Mouse (Mus musculus) mouse trophoblast stem cell (cell line): Measurements from ENCODE around the gene Ssbp3.

ENCODE experiments used
- in situ Hi-C, 2 experiments: fragments of 300-500 bp; cut with MseI, MboI; formaldehyde crosslinking; loops; 2 replicates in 1 of 2; 3 replicates in 1 of 2; pipeline ENCODE4 v1.15.1; 2025

Gene Ssbp3

DNA sequence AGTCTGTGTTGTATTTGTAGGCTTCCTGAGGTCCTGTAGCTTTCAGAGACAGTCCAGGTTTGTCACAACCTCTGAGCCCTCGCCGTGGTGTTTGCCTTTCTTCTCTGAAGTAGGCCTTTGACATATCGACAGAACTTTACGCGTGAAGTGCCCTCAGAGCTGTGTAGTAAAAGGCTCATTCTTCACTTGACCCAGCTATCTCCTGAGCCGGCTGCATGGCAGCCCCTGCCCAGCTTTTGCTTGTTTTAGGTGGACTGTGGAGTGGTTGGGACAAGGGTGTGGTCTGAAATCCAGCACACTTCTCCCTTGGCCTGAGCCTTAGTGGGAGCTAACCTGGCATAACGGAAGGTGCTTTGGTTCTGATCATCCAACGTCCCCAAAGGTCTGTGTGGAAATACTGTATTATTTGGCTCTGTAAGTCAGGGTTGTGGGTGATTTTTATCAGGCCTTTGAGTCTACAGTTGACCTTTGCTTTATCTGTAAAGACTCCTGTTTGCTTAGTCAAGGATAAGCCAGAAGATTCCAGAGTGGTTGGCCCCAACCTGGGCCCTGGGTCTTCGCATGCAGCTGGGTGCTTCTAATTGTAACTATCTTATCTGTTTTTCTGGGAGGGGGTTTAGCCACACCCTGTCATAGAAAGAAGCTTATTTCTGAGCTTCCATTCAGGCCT is 23.4 kb downstream of the Ssbp3 start:
- in situ Hi-C loops, result no loop called here

DNA sequence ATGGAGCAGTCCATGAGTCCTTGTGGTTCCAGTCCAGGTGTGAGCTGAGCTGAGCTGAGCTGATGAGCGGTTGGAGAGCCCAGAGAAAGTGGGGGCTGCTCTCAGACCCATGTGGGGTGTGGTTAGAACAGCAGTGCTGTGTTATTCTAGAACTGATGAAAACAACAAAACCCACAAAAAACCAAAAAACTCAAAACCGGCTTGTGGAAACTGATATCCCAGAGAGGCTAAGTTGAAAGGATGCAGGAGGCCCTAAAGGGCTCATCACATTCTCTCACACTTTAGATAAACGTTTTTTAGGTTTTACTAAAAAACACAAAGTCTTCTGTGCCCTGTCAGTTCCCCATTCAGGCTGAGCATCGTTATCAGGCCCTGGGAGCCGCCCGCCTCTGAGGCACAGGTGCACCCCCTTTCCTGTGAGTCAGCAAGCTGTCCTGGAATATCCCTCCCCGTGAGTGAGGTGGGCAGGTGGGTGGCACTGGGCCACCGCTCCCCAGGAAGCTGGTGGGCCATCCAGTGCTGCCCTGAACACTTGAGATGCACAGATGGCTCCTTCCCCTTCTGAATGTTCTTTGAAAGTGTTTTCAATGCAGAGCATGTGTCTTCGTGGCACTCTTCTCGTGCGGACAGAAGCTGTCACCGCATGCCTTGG is 24.6 kb downstream of the Ssbp3 start:
- in situ Hi-C loops, result no loop called here

DNA sequence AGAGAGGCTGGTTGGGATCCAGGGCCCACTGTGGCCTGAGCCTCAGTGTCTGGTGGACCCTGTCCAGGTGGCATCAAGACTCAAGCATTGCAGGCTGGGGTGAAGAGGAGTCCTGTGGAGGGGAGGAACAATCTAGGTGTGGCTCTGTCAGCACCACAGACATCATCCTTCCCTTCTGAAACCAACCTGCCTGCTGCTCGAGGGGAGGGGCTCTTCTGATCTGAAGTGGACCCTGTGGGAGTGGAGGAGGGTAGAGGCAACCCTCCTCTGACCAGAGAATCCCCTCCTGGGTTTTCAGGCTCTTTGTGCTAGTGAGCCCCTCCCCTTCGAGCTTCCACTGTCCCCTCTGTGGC is 25.1 kb downstream of the Ssbp3 start:
- in situ Hi-C loops, result no loop called here

DNA sequence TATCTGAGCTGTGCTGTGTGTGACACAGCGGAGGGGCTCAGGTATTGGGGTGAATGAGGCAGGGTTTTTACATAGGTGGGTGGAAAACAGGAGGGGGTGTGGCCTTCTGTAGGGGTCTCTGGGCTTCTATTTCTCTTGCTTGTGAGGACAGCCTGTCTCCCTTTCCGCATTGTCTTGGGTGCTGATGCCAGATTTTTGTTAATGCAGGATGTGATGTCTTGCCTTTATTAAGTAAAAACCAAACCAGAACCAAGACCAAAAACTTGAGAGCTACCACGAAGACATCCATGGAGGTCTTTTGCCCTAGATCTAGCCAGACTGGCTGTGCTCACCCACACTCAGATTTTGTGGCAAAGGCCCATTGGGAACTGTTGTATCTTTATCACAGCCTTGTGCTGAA is 25.5 kb downstream of the Ssbp3 start:
- in situ Hi-C loops, result no loop called here

DNA sequence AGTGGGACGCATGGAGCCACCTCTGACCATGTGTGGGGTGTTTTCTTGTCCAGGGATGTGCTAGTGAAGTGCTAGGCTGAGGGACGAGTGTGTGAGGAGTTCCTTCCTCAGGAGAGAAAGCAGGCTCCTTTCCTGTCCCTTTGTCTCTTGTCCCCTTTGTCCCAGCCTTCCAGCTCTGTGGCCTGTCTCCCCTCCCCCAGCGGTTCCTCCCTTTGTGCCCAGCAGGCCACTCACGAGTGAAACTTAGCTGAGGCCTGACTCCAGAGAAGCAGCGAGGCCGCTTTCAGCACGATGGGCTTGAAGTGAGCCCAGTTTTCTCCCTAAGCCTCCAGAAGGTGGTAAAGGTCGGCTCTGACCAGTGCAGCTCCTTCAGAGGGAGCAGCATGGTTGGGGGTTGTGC is 26.2 kb downstream of the Ssbp3 start:
- in situ Hi-C loops, result no loop called here

DNA sequence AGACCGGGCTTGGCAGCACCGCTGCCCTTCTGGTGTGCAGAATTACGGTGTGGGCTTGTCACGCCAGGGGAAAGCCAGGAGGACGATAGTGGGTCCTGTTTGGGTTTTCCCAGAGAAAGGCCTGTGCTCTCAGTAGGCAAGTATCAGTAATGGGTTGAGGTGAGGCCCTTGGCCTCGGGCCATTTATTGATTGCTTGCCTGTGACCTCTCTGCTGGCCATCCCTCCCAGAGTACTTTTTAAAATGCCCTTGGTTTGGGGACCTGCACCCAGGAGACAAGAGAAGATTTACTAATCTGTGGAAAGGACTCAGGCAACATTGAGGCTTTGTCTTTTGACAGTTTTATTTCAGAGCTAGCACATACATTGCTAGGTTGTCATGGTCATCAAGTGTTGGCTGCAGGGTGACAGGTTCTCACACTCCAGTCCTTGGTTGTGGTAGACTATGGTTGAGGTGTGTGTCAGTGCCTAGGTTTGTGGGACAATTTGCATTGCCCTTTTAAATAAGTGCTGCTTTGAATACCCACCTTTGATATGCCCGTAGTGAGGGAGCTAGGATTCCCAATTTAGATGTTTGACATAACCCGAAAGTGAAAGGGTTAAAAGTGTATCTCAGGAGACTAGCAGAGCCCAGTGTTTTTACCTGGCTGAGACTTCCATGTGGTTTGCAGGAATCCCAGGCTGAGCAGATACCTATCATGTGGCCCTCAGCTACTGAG is 28.2 kb downstream of the Ssbp3 start:
- in situ Hi-C loops, result no loop called here

DNA sequence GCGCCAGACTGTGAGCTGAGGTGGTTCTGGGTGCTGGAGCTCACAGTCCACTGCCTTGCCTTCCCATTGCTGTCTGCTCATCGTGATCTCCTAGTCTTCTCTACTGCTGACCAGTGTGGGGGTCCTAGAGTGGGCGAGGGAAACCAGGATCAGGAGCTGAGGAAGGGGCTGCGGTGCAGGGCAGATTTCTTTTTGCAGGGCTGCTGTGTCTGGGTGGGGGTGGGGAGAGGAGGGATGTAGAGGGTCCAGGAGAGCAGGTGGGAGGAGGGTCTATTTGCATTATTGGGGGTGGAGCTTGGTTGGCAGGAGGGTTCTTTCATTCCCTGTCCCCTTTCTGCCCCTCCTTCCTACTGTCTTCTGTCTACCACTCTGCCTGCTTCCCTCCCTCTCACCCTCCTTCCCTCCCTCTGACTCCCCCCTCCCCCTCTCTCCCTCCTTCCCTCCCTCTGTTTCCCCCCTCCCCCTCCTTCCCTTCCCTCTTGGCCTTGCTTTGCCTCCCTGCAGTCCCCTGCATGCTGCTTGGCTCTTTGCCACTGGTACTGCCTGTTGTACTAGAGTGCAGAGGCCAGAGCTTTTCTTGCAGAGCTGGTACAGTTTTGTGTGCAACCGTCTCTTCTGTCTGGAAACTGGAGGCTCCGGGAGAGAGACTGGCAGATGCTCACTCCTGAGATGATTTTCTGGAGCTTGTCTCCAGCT is 28.9 kb downstream of the Ssbp3 start:
- in situ Hi-C loops, result no loop called here

DNA sequence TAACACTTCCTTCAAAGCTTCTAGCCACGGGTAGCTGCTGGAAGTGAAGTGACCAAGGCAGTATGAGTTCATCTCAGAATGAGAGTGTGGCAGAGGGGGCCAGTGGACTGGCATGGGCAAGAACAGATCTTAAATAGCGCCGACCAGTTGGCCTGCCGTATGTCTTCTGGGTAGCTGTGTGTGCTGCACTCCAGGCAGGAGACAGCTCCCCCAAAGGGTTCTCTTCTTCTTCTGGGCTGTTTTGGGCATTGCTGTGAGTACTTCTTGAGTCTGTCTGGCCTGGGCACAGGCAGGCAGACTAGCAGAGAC is 29.4 kb downstream of the Ssbp3 start:
- in situ Hi-C loops, result no loop called here

DNA sequence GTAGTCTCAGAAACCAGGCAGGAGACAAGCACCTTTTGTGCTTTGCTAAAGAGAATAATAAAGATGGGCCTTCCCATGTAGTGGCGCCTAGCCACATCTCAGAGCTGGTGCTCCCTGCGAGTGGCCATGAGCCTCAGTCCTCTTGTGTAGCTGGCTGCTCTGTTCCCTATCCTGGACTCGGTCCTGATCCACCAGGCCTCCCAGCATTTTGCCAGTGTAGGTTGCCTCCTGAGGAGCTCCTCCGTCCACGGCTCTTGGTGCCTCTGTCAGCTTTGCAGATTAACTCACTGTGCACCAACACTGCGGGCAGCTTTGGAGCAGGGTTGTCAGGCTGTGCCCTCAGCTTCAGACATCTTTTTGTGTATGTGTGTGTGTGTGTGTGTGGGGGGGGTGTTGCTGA is 30.4 kb downstream of the Ssbp3 start:
- in situ Hi-C loops, result no loop called here

DNA sequence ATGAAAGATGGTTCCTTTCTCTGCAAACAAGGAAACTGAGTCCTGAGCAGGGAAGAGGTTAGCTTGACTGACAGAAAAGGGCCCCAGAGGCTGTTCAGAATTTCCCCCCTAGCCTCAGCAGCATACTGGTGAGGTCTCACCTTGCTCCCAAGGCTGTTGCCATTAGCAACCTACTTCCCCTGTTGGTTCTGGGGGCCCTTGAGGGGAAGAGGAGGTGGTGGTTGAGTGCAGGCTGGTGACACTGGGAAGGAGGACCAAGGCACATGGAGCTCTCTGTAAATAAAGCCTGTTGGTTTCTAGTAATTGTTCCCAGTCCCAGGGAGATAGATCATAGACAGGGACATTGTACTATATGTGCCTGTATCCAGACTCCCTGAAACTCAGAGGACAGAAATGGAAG is 31.0 kb downstream of the Ssbp3 start:
- in situ Hi-C loops, result no loop called here

DNA sequence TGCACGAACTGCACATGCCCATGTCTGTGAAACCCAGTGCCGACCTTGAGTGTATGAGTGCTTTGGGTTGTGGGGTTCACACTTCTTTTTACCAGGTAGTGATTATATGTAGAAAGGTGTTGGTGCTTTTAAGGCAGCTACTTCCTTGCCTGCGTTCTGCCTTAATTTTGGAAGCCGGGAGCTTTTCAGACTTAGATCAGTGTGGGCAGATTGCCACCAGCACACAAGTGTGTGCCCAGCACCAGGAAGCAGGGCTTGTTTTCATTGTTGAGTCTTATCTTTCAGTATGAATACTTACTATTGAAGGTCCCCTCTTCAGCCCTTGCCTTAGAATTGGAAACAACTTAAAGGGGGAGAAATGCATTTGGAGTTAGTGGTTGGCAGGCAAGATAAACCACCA is 32.0 kb downstream of the Ssbp3 start:
- in situ Hi-C loops, result no loop called here

DNA sequence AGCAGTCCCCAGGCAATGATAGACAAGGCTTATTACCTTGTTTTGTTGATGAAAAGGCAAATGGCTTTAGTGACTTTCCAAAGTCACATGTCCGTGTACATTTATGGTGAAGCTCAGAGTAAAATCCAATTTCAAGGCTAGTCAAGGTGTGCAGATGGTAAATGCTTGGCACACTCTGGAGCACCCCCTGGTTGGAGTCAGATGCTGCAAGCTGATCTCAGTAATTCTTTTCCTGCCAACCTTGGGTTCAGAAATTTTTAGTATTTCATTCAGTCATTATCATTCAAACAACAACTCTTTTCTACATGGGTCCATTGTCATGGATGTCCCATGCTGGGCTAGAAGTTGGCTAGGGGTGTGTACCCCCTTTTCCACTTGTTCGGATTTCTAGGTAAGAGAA is 33.1 kb downstream of the Ssbp3 start:
- in situ Hi-C loops, result no loop called here

DNA sequence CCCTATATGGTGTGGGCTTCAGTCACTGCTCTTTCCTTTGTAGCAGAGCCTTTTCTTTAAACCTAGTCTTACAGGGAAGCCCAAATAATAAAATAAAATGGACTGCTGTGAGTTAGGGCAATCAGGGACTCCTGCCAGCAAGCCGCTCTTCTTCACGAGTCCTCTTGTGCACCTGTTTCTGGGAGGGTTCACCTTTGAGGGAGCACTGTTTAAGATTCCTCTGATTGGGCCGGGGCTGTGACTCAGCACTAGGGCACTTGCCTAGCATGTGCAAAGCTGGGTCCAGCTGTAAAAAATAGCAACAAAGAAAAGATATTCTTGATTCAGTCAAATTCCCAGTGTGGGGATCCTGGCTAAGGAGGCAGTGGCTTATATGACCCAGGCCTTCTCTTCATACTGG is 34.4 kb downstream of the Ssbp3 start:
- in situ Hi-C loops, result no loop called here

DNA sequence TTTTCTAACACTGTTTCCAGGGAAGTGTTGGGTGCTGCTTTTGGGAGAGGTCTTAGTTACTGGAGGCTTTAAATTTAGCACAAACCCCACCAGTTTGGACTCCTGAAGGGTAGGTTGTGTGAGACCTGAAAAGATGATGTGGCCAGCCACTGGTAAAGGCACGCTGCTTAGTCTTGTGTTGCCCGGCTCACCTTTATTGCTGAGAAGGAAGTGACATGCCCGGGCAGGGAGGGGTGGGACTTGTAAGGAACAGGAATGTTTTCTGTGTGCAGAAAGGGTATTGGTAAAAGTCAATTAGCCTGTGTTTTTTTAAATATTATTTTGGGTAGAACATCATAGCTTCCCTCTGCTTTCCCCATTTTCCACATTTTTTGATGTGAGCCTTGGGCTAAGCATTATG is 37.2 kb downstream of the Ssbp3 start:
- in situ Hi-C loops, result no loop called here

DNA sequence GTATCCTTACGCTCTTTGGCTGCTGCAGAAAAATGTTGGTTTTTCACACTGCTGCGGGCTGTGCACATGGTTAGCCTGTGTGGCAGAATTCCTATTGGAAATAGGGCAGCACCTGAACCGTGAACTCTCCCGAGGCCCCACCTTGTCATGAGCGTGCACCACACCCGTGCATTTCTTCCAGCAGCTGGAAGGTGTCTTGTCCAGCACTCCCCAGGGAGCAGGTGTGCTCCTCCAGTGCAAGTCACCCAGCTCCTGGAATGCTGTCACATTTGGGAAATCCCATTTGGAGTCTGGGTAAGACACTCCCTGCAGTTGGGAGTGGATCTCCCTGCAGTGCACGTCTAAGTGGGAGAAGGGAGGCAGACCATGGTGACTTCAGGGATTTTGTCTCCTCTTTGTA is 38.0 kb downstream of the Ssbp3 start:
- in situ Hi-C loops, result no loop called here

DNA sequence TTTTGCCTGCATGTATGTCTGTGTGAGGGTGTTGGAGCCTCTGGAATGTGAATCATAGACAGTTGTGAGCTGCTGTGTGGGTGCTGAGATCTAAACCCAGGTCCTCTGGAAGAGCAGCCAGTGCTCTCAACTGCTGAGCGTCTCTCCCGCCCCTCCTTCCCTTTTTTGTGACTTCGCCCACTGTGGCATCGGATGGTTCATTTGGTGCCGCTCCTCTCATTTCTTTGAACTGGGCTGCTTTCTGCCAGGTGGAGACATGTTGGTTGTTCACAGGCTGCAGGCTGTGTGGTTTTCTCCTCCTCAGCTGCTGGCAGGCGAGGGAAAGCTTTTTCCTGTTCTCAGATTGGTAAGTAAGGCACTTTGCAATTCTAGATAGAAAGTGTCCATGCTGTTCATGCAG is 38.7 kb downstream of the Ssbp3 start:
- in situ Hi-C loops, result no loop called here

DNA sequence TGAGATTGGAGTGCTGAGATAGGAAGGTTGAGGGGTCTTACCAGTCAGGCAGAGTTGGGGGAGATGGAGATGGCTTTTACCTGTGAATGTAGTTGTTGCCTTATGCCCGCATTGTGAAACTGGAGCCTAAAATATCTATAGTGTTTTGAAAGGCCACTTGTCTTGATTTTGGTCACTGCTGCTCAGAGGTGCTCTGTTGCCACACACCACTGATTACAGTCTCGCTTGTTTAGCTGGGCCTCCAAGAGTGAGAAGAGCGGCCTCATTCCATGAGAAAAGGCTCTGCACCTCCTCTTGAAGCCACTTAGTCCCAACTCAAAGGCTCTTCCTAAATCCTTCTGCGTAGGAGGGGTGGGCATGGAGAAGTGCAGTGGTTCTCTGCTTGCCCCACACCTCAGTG is 40.3 kb downstream of the Ssbp3 start:
- in situ Hi-C loops, result no loop called here

DNA sequence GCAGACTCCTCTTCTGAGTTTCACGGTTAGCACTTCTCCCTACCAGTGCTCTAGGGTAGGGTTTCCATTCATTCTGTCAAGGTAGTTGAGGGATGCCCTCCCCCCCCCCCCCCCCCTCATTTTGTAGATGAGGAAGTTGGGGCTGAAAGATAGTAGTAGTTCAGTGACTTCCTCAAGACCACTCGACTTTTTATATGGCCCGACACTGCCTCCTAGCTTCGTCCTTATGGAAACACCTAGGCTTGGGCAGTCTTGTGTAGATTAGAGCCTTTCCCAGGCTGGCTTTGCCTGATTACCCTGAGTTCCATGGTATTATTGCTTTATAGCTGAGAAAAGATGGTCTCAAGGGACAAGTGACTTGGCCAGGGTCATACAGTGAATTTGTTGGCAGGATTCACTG is 41.0 kb downstream of the Ssbp3 start:
- in situ Hi-C loops, result no loop called here

DNA sequence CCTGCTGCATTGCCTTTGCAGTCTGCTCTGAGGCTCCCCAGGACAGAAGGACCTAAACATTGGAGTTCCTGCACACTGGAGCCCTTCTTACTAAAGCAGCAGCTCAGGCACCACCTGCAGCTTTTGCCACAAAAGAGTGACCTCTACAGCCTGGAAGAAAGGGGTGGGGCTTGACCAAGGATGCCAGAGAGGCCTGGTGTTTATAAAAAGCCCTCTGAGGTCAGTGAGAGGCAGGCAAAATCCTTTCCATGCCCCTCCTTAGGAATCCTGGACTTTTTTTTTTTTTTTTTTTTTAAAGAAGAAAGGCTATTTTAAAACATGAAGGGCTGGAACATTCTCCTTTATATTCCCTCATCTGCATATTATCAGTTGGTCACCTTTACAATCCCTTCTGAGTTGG is 42.7 kb downstream of the Ssbp3 start:
- in situ Hi-C loops, result no loop called here

DNA sequence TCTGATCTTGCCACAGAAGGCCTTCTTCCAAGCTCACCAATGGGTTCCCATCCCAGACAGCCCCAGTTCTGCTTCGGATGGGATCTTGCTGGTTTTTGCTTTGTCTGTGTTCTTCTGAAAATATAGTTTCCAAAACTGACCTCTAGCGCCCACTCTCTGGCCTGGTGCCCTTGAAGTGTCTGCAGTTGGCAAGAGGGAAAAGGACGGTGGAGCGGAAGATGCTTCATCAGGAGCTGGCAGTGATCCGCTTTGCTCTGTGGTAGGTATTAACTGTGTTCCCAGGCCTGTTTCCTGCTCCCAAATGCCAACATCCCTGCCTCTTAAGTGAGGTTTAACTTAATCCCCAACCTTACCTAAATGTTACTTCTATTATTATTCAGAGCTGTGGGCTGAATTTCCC is 43.3 kb downstream of the Ssbp3 start:
- in situ Hi-C loops, result no loop called here

DNA sequence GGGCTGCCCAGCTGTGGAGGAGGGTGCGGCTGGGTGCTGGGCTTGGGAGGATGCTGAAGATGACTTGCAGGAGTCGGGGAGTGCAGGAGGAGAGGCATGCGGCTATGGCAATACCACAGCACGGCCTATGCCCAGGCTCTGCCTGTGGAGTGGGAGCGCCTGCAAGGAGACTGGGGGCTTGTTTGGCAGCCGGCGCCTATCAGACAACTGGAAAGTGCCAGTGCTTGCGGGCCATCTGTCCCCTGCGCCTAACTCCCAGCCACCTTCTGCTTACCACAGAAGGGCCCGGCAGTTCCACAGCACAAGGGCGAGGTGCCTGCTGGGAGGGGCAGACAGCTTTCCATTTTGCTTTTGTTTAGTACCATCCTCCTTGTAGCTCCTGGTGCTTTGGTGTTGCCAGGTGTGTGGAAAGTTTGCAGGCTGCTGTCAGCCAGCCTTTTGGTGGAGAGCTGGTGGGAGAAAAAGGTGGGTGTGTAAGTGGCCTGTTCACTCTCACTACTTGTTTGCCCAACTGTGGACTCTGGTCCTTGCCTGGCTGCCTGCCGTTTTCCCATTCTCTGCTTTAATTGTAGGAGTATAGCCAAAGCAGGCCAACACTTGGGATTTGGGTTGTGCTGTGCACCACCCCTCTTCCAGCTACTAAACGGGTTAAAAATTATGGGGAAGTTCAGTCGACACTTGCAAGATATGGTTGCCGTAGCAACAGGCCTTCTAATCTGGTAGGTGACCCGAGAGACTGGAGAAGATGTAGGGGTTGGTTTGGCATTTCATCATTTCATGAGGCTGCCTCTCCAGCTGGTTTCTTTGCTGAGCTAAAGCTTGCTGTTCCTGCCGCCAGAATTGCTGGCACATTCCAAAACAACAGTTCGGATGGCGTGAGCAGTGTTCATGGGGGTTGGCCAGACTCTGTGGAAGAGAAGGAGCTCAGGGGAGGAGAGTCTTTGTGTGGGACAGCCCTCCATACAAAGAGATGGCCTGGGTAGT is 45.5 kb downstream of the Ssbp3 start:
- in situ Hi-C loops, result no loop called here

DNA sequence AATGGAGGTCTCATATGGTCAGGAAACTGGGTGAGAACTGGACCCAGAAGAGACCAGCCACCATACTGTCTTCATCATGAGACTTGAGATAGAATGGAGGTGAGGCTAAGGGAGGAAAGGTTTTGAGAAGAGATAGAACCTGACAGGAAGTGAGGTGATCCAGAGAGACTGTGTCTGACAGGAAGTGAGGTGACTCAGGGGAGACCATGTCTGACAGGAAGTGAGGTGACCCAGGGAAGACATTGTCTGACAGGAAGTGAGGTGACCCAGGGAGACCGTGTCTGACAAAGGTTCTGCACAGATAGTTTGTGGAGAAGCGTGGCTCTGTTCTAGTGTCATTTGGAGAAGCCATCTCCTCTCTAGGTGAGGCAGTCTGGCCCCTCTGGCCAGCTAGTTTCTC is 47.6 kb downstream of the Ssbp3 start:
- in situ Hi-C loops, result no loop called here
